Mouse (Mus musculus) adrenal gland, postnatal 25 days (tissue): ENCODE data around the gene Tsc2. TPM values are rescaled to one million over a fixed set of nuclear protein-coding genes. Genes with fewer than 3 reads are reported as not detected.
A peak's percentile ranks its signal among the peaks of the same experiment; 100 is the strongest.

Source experiments
- DNase-seq: peaks from one replicate; pipeline ENCODE4 v3.0.0; 2021; ENCODE audit warnings: mixed read lengths
- microRNA-seq, 2 experiments: library from miRNA; unstranded; fragments of <30 nt; microRNA quantifications; one replicate each; pipeline ENCODE4 v1.2.0; 2021
- total RNA-seq: library from RNA; stranded (reverse); gene quantifications from 2 replicates; pipeline ENCODE4 v1.2.3, GENCODE M21; 2021

Tsc2 gene
- total RNA-seq, 1 experiment from 2014 or later: 108 TPM

GRCm38 (mm10) chr17:24567034-24567779 is 65.2 kb downstream of the Tsc2 start:
- DNase-seq: peak; percentile 38

GRCm38 (mm10) chr17:24565792-24566191 is 66.6 kb downstream of the Tsc2 start:
- no peak for DNase-seq

- DNase-seq: no peak
Observed at GRCm38 (mm10) chr17:24565092-24565491, 67.3 kb downstream of the Tsc2 start.

- no peak for DNase-seq
Observed at GRCm38 (mm10) chr17:24564422-24564821, 68.0 kb downstream of the Tsc2 start.

GRCm38 (mm10) chr17:24563638-24564037 is 68.8 kb downstream of the Tsc2 start:
- DNase-seq: no peak

GRCm38 (mm10) chr17:24561592-24561991 is 70.8 kb downstream of the Tsc2 start:
- DNase-seq: no peak

- DNase-seq: no peak
Observed at GRCm38 (mm10) chr17:24560301-24561028, 72.0 kb downstream of the Tsc2 start.

GRCm38 (mm10) chr17:24559146-24559545 is 73.3 kb downstream of the Tsc2 start:
- DNase-seq: no peak

GRCm38 (mm10) chr17:24558600-24559099 is 73.8 kb downstream of the Tsc2 start:
- no peak for DNase-seq

- no peak for DNase-seq
Observed at GRCm38 (mm10) chr17:24557091-24557490, 75.3 kb downstream of the Tsc2 start.

GRCm38 (mm10) chr17:24551050-24551444 is 81.4 kb downstream of the Tsc2 start:
- no peak for DNase-seq

- peak; percentile 81 for DNase-seq
Observed at GRCm38 (mm10) chr17:24550416-24551049, 81.9 kb downstream of the Tsc2 start.

GRCm38 (mm10) chr17:24549618-24550415 is 82.6 kb downstream of the Tsc2 start, which contains the start of gene Pkd1:
TSS of gene Pkd1 (plus strand) at chr17:24549834.
- DNase-seq: peak; percentile 97

GRCm38 (mm10) chr17:24548921-24549617 is 83.4 kb downstream of the Tsc2 start:
- peak; percentile 69 for DNase-seq

GRCm38 (mm10) chr17:24548435-24548834 is 84.0 kb downstream of the Tsc2 start:
- no peak for DNase-seq

GRCm38 (mm10) chr17:24546234-24546633 is 86.2 kb downstream of the Tsc2 start:
- no peak for DNase-seq

Small RNA genes within 50 kb of the gene (microRNA-seq; reads per million reads assigned to microRNA genes)
- 0 to 2.1 reads per million in 2 experiments for gene Gm24589

Other genes starting within 250 kb of the Tsc2 start
- gene Rnps1, start 218.1 kb downstream of the Tsc2 start, total RNA-seq: 72.0 and 76.1 TPM in 2 replicates
- 228 and 261 TPM in 2 replicates for gene Eci1, start 206.0 kb downstream of the Tsc2 start, total RNA-seq
- gene Dnase1l2, start 189.5 kb downstream of the Tsc2 start, total RNA-seq: 2.7 and 3.5 TPM in 2 replicates
- 21.7 and 33.7 TPM in 2 replicates for gene E4f1, start 162.3 kb downstream of the Tsc2 start, total RNA-seq
- 71.8 and 83.4 TPM in 2 replicates for gene Pgp, start 162.2 kb downstream of the Tsc2 start, total RNA-seq
- 0.85 and 0.95 TPM in 2 replicates for gene Bricd5, start 158.7 kb downstream of the Tsc2 start, total RNA-seq
- gene Mlst8, start 153.6 kb downstream of the Tsc2 start, total RNA-seq: 29.7 and 37.3 TPM in 2 replicates
- gene Caskin1, start 144.0 kb downstream of the Tsc2 start, total RNA-seq: 26.2 and 60.8 TPM in 2 replicates
- gene Traf7, start 104.7 kb downstream of the Tsc2 start, total RNA-seq: 105 and 133 TPM in 2 replicates
- 1.3 and 1.4 TPM in 2 replicates for gene Rab26, start 98.4 kb downstream of the Tsc2 start, total RNA-seq
- gene Pkd1, start 82.8 kb downstream of the Tsc2 start, total RNA-seq: 45.2 and 65.8 TPM in 2 replicates
- 7.2 and 12.6 TPM in 2 replicates for gene Nthl1, start 50 bp upstream of the Tsc2 start, total RNA-seq
- gene Slc9a3r2, start 17.7 kb upstream of the Tsc2 start, total RNA-seq: 53.4 and 63.5 TPM in 2 replicates
- gene Npw, start 25.8 kb upstream of the Tsc2 start, total RNA-seq: not detected in 2 replicates
- 53.9 and 54.7 TPM in 2 replicates for gene Zfp598, start 37.1 kb upstream of the Tsc2 start, total RNA-seq
- gene Syngr3, start 57.3 kb upstream of the Tsc2 start, total RNA-seq: 1.2 and 2.1 TPM in 2 replicates
- gene Gfer, start 63.5 kb upstream of the Tsc2 start, total RNA-seq: 30.5 and 33.5 TPM in 2 replicates
- gene Noxo1, start 63.6 kb upstream of the Tsc2 start, total RNA-seq: 4.5 and 6.5 TPM in 2 replicates
- 33.3 and 39.6 TPM in 2 replicates for gene Tbl3, start 75.0 kb upstream of the Tsc2 start, total RNA-seq
- gene Rnf151, start 85.4 kb upstream of the Tsc2 start, total RNA-seq: 0.27 and 0.81 TPM in 2 replicates
- gene Rps2, start 85.5 kb upstream of the Tsc2 start, total RNA-seq: 579 and 669 TPM in 2 replicates
- 230 and 272 TPM in 2 replicates for gene Ndufb10, start 91.8 kb upstream of the Tsc2 start, total RNA-seq
- gene Rpl3l, start 95.2 kb upstream of the Tsc2 start, total RNA-seq: 0.24 TPM in 1 of 2 replicates, not detected in the other
- 87.5 and 89.3 TPM in 2 replicates for gene Msrb1, start 104.0 kb upstream of the Tsc2 start, total RNA-seq
- gene Hs3st6, start 120.4 kb upstream of the Tsc2 start, total RNA-seq: 2.8 and 3.0 TPM in 2 replicates
- 0.76 and 1.7 TPM in 2 replicates for gene Meiob, start 171.7 kb upstream of the Tsc2 start, total RNA-seq
- gene Hagh, start 207.5 kb upstream of the Tsc2 start, total RNA-seq: 88.2 and 124 TPM in 2 replicates
- 34.6 and 35.5 TPM in 2 replicates for gene Fahd1, start 217.7 kb upstream of the Tsc2 start, total RNA-seq
- 1.5 and 3.0 TPM in 2 replicates for gene Igfals, start 233.4 kb upstream of the Tsc2 start, total RNA-seq